Mouse (Mus musculus): Measurements from ENCODE around the gene Gm2174.
A peak's percentile ranks its signal among the peaks of the same experiment; 100 is the strongest.

Gene Gm2174

GRCm38 (mm10) chrX:56447524-56448015 lies at the start of gene Gm2174:
Gm2174 (plus strand) TSS chrX:56447965.
- DNase-seq (ENCODE audit: low read depth, low spot score) = no peak

GRCm38 (mm10) chrX:56404646-56405045 lies 43.1 kb upstream of the Gm2174 start:
- DNase-seq (ENCODE audit: low read depth, low spot score) = no peak

GRCm38 (mm10) chrX:56405482-56405881 lies 42.3 kb upstream of the Gm2174 start:
- no peak for DNase-seq (ENCODE audit: low read depth, low spot score)

- no peak for DNase-seq (ENCODE audit: low read depth, low spot score)
These were observed 41.6 kb upstream of the Gm2174 start for GRCm38 (mm10) chrX:56406128-56406527.

- no peak for DNase-seq (ENCODE audit: low read depth, low spot score)
These were observed 31.5 kb upstream of the Gm2174 start for GRCm38 (mm10) chrX:56416277-56416676.

- DNase-seq (ENCODE audit: low read depth, low spot score) = no peak
These were observed 30.2 kb upstream of the Gm2174 start for GRCm38 (mm10) chrX:56417541-56417940.

- no peak for DNase-seq (ENCODE audit: low read depth, low spot score)
These were observed 17.2 kb upstream of the Gm2174 start for GRCm38 (mm10) chrX:56430601-56431000.

- no peak for DNase-seq (ENCODE audit: low read depth, low spot score)
These were observed 11.9 kb upstream of the Gm2174 start for GRCm38 (mm10) chrX:56435758-56436283.

GRCm38 (mm10) chrX:56446487-56447428 lies 1.0 kb upstream of the Gm2174 start:
- no peak for DNase-seq (ENCODE audit: low read depth, low spot score)

- DNase-seq (ENCODE audit: low read depth, low spot score) = peak; percentile 28
These were observed 7.1 kb downstream of the Gm2174 start, which contains the start of gene Ints6l for GRCm38 (mm10) chrX:56454671-56455371. Ints6l (plus strand) TSS chrX:56454857.

- peak; percentile 56 for DNase-seq (ENCODE audit: low read depth, low spot score)
These were observed 7.8 kb downstream of the Gm2174 start for GRCm38 (mm10) chrX:56455372-56456246.

- DNase-seq (ENCODE audit: low read depth, low spot score) = no peak
These were observed 8.6 kb downstream of the Gm2174 start for GRCm38 (mm10) chrX:56456379-56456778.

GRCm38 (mm10) chrX:56462020-56462933 lies 14.5 kb downstream of the Gm2174 start:
- DNase-seq (ENCODE audit: low read depth, low spot score) = no peak

GRCm38 (mm10) chrX:56464906-56465305 lies 17.1 kb downstream of the Gm2174 start:
- no peak for DNase-seq (ENCODE audit: low read depth, low spot score)

GRCm38 (mm10) chrX:56467688-56468087 lies 19.9 kb downstream of the Gm2174 start:
- no peak for DNase-seq (ENCODE audit: low read depth, low spot score)

- no peak for DNase-seq (ENCODE audit: low read depth, low spot score)
These were observed 20.7 kb downstream of the Gm2174 start for GRCm38 (mm10) chrX:56468422-56468821.

- no peak for DNase-seq (ENCODE audit: low read depth, low spot score)
These were observed 26.3 kb downstream of the Gm2174 start for GRCm38 (mm10) chrX:56474035-56474434.

GRCm38 (mm10) chrX:56477553-56477952 lies 29.8 kb downstream of the Gm2174 start:
- no peak for DNase-seq (ENCODE audit: low read depth, low spot score)

GRCm38 (mm10) chrX:56481906-56482305 lies 34.1 kb downstream of the Gm2174 start:
- no peak for DNase-seq (ENCODE audit: low read depth, low spot score)

- peak; percentile 9 for DNase-seq (ENCODE audit: low read depth, low spot score)
These were observed 42.0 kb downstream of the Gm2174 start for GRCm38 (mm10) chrX:56489758-56490157.
